Mouse (Mus musculus) C2C12 (cell line): Measurements from ENCODE around the gene Mpdu1. TPM values are rescaled to one million over a fixed set of nuclear protein-coding genes. Genes with fewer than 3 reads are reported as not detected.

Experiments used
- H3K27me3 ChIP-seq: one replicate; pipeline ENCODE4 v1.6.1; 2011; ENCODE audit not compliant: control insufficient read depth, insufficient read depth, insufficient read length
- H3K36me3 ChIP-seq: one replicate; pipeline ENCODE4 v1.6.1; 2011; ENCODE audit not compliant: control insufficient read depth, insufficient read depth
- H3K4me3 ChIP-seq: one replicate; pipeline ENCODE4 v1.5.1; 2011; ENCODE audit warnings: mild to moderate bottlenecking, control low read depth; ENCODE audit not compliant: poor library complexity, insufficient read depth, severe bottlenecking
- H3K79me2 ChIP-seq: one replicate; pipeline ENCODE4 v1.6.1; 2011; ENCODE audit not compliant: control insufficient read depth, insufficient read depth
- H3K79me3 ChIP-seq: one replicate; pipeline ENCODE4 v1.6.1; 2011; ENCODE audit warnings: low read depth, control low read depth
- H3ac ChIP-seq: one replicate; pipeline ENCODE3; 2011; ENCODE audit warnings: low read depth; ENCODE audit not compliant: control insufficient read depth, insufficient read length
- CEBPB ChIP-seq: IDR thresholded peaks from one replicate; pipeline ENCODE4 v1.6.1; 2011; ENCODE audit warnings: low read depth, mild to moderate bottlenecking, control low read depth, moderate library complexity
- CTCF ChIP-seq: IDR thresholded peaks from one replicate; pipeline ENCODE4 v1.5.1; 2011; ENCODE audit not compliant: control insufficient read depth, insufficient read depth, insufficient read length
- FOSL1 ChIP-seq: IDR thresholded peaks from one replicate; pipeline ENCODE4 v1.8.0; 2011; ENCODE audit warnings: mild to moderate bottlenecking, low read length; ENCODE audit not compliant: poor library complexity, insufficient read depth, severe bottlenecking
- MAX ChIP-seq: IDR thresholded peaks from one replicate; pipeline ENCODE4 v1.6.1; 2011; ENCODE audit warnings: mild to moderate bottlenecking, control low read depth
- MYOD1 ChIP-seq: IDR thresholded peaks from one replicate; pipeline ENCODE4 v1.6.1; 2011; ENCODE audit warnings: low read depth; ENCODE audit not compliant: control insufficient read depth, insufficient read length
- MYOG ChIP-seq: IDR thresholded peaks from one replicate; pipeline ENCODE4 v1.6.1; 2011; ENCODE audit not compliant: control insufficient read depth, insufficient read length; ENCODE audit errors: extremely low read depth
- USF1 ChIP-seq: IDR thresholded peaks from one replicate; pipeline ENCODE4 v1.6.1; 2011; ENCODE audit warnings: low read depth, mild to moderate bottlenecking, control low read depth, moderate library complexity
- polyA plus RNA-seq: library from polyadenylated mRNA; unstranded; fragments of >200 nt; fragmentation: generic; extraction: Trizol; gene quantifications from one replicate; pipeline ENCODE4 v1.2.1, GENCODE M21; 2012; ENCODE audit warnings: missing spikeins

Mpdu1 gene
- polyA plus RNA-seq, 1 experiment = 95.8 TPM

- Histone ChIP-seq H3K79me2 (peaks cover 15% of the 10 kb centered on the region), H3K27me3 (no peaks in the 10 kb centered on the region), H3ac (no peak overlapping the region), H3K4me3 (no peak overlapping the region), H3K79me3 (peaks cover 7% of the 10 kb centered on the region), H3K36me3 (peaks cover 71% of the 10 kb centered on the region)
- TF ChIP-seq FOSL1 (no peak), MYOD1 (no peak), USF1 (no peak), CTCF (no peak), MYOG (no peak), CEBPB (no peak), MAX (no peak)
Measured at GRCm38 (mm10) chr11:69656065-69656455, 6.4 kb downstream of the Mpdu1 start.

GRCm38 (mm10) chr11:69655264-69656064, 7.0 kb downstream of the Mpdu1 start, which contains the start of gene Sox15:
TSS of gene Sox15 (plus strand) at chr11:69655314.
- peaks cover 76% of the 10 kb centered on the region for H3K36me3 ChIP-seq
- no peaks in the 10 kb centered on the region for H3K27me3 ChIP-seq
- no peak for TF ChIP-seq CEBPB
- TF ChIP-seq CTCF = peak; percentile 59
- no peak for TF ChIP-seq FOSL1
- H3K79me3 ChIP-seq = peaks cover 3% of the 10 kb centered on the region
- peaks cover 9% of the 10 kb centered on the region for H3K79me2 ChIP-seq
- no peak within 1 kb of the TSS for H3ac ChIP-seq
- H3K4me3 ChIP-seq = no peak within 1 kb of the TSS

DNA sequence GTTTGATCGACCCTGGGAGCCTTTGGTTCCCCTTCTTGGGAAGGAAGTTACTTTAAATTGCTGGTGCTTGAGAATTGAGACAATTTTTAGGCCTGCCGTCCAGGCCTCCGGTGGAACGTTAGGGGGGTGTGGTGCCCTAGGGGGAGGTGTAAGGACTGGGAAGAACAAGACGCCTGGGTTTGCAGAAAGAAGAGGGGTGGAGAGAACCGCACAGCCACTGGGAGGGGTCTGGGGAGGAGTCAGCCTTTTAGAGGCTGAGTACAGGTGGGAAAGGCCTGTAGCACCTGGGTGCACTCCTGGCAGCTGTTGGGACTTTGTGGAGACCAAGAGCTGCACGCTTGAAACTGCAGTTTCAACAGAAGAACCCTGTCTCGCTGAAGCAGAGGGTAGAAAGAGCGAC, 7.7 kb downstream of the Mpdu1 start:
- TF ChIP-seq MYOG (no peak), MYOD1 (no peak), USF1 (no peak), FOSL1 (no peak), CTCF (no peak), MAX (no peak), CEBPB (no peak)
- Histone ChIP-seq H3K79me3 (no peaks in the 10 kb centered on the region), H3ac (no peak overlapping the region), H3K4me3 (no peak overlapping the region), H3K79me2 (peaks cover 2% of the 10 kb centered on the region), H3K36me3 (peaks cover 76% of the 10 kb centered on the region), H3K27me3 (no peaks in the 10 kb centered on the region)

DNA sequence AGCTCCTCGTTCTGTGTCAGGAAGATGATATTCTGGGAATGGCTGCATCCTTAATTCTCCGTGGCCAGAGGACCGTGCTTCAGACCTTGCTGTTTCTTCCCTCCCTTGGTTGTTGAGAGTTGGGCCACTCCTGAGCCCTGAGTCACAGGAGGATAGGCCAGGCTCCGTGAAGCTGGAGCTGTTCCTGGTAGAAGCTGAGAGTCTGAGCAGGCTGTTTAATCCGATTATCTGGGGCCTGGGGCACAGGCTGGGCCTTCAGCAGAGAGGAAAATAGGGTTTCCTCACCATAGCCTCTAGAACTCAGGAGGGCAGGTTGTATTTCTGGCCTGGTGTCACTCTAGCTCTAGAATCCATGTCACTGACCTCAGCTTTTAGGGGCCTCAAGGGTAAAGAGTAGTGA, 9.0 kb downstream of the Mpdu1 start:
- no peaks in the 10 kb centered on the region for H3K27me3 ChIP-seq
- peaks cover 80% of the 10 kb centered on the region for H3K36me3 ChIP-seq
- H3K4me3 ChIP-seq = no peak overlapping the region
- no peak overlapping the region for H3ac ChIP-seq
- TF ChIP-seq MAX = no peak
- no peak for TF ChIP-seq CTCF
- no peak for TF ChIP-seq MYOG
- TF ChIP-seq CEBPB = no peak
- TF ChIP-seq MYOD1 = no peak
- no peak for TF ChIP-seq FOSL1
- no peak for TF ChIP-seq USF1
- no peaks in the 10 kb centered on the region for H3K79me2 ChIP-seq
- no peaks in the 10 kb centered on the region for H3K79me3 ChIP-seq

DNA sequence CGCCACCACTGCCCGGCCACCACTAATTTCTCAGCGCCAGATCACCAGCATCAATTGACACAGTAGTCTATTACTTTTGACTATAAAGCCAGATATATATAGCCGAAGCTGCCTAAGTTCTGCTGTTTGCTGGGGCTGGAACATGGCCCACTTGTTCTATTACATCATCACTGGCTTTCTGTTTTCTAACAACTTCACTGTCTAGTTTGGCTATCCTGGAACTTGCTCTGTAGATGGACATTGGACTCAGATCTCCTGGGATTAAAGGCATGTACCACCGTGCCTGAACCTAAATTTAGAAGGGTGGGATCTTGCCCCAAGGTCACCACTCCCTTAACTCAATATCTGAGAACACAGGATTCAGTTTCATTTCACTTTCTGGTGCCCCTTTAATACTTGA, 16.6 kb downstream of the Mpdu1 start:
- Histone ChIP-seq H3K79me3 (no peaks in the 10 kb centered on the region), H3K27me3 (no peaks in the 10 kb centered on the region), H3K79me2 (no peaks in the 10 kb centered on the region), H3K36me3 (peaks cover 97% of the 10 kb centered on the region), H3K4me3 (no peak overlapping the region), H3ac (no peak overlapping the region)
- no peak for TF ChIP-seq CTCF
- no peak for TF ChIP-seq MAX
- TF ChIP-seq CEBPB = no peak
- no peak for TF ChIP-seq USF1
- TF ChIP-seq FOSL1 = no peak
- no peak for TF ChIP-seq MYOG
- TF ChIP-seq MYOD1 = no peak

DNA sequence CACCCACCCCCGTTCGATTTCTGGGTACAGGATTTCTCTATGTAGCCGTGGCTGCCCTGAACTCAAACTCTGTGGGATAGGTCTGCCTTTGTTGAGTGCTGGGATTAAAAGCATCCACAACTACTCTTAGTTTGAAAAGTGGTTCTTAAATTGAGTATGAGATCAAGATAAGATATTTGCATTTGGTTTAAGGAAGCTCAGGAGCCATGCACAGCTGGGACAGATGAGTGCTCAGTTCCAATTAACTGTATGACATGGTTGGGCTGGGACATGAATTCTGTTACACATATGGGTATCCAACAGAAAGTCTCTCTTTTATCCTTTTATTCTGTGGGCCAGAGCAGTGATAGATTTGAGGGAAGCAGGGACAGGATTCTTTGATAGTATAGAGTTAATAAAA, 27.0 kb downstream of the Mpdu1 start:
- no peaks in the 10 kb centered on the region for H3K27me3 ChIP-seq
- H3K79me3 ChIP-seq = peaks cover 41% of the 10 kb centered on the region
- peaks cover 67% of the 10 kb centered on the region for H3K79me2 ChIP-seq
- H3ac ChIP-seq = no peak overlapping the region
- TF ChIP-seq CTCF (no peak), MYOD1 (no peak), USF1 (no peak), MYOG (no peak)
- no peak overlapping the region for H3K4me3 ChIP-seq
- peaks cover 38% of the 10 kb centered on the region for H3K36me3 ChIP-seq
